Mouse (Mus musculus) c-Kit-positive CD71-positive TER-119-negative erythroid progenitor cells, embryonic 14.5 days (primary cell): ENCODE results near the gene Mef2a.

Experiments
- DNase-seq: peaks from one replicate; pipeline ENCODE4 v3.0.0-alpha.2; 2013; ENCODE audit warnings: low read depth

Gene Mef2a

DNA sequence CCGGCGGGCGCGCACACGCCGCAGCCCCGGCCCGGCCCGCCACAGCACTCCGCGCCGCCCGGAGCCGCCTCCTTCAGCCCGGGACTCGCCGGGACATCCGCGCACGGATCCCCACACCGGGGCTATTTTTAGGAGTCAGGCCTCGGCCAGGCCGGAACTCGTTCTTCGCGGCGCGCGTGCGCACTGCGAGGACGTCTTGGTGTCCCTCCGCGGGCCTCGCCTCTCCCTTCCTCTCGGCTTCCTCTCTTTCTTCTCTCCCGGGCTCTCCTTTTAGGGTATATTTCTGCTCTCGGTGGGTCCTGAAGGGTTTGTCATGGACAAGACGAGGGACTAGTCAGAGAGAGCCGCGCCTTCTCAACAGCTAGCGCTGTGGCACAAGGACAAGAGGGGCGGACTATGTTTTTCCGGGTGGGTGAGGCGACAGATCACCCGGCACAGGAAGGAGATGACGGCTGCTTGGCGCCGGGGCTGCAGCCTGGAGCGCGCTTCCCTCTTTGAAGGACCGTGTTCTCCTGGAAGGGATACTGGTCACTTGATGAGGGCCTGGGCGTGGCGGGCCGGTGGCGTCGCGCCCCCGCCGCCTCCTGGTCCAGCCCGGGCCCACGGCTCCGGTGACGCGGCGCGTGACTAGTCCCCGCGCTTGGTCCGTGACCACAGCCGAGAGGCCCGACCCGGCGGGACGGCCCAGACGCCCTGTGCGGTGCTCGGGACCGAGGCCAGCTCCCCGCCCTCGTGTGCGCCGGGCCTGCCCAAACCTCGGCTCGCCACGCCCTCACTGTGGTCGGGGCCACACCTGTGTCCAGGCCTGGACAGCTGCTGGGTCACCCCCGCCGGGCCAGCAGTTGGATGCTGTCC, at the start of gene Mef2a:
Gene Mef2a, minus strand, starts transcription at position 130 of the 855 bp plus-strand sequence.
- DNase-seq, result peak; percentile 80

DNA sequence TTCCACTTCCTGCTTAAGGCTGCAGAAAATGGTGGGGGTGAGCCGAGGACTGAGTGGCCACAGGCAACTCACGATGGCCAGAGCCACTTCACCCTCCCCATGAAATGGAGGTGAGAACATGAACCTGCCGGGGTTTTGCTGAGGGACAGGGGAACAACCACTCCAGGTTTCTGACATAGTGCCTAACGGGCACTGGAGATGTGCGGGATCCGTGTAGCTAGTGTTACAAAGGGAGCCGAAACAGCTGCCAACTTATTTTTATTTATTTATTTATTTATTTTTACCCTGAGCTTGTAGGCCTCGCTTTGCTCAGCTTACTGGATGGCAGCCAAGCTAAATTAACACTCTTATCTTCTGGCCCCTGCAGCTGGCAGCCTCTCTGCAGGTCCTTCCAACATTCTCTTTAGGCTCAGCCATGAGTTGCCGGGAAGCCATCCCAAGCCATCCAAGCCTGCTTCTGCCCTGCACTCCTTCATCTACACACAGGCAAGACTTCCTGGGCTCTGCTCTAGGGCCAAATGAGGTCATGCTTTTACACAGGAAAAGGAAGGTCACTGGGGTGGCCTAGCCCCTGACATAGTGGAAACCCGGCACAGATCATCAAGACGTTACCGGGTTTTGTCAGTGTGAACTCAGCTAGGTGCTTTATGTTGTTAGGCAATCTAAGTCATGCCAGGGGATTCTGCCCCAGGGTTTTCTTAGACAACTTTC, 49.0 kb upstream of the Mef2a start:
- no peak for DNase-seq

DNA sequence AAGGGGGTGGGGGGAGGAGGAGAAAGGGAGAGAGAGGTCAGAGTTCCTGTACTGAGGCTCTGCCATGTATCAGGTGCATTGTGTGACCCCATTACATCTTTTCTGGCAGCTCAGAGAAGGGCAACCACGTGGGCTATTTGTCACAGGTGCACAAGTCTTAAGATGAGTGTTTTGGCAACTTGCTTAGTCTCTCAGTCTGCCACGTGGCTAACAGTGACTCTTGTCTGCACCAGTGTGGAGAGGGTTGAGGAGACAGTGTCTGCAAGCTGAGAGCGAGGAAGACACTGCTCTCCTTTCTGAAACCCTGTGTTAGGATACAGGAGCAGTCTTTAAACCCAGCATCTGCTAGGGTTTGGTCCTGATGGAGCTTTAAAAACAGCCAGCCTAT, 48.4 kb upstream of the Mef2a start:
- DNase-seq, result no peak

DNA sequence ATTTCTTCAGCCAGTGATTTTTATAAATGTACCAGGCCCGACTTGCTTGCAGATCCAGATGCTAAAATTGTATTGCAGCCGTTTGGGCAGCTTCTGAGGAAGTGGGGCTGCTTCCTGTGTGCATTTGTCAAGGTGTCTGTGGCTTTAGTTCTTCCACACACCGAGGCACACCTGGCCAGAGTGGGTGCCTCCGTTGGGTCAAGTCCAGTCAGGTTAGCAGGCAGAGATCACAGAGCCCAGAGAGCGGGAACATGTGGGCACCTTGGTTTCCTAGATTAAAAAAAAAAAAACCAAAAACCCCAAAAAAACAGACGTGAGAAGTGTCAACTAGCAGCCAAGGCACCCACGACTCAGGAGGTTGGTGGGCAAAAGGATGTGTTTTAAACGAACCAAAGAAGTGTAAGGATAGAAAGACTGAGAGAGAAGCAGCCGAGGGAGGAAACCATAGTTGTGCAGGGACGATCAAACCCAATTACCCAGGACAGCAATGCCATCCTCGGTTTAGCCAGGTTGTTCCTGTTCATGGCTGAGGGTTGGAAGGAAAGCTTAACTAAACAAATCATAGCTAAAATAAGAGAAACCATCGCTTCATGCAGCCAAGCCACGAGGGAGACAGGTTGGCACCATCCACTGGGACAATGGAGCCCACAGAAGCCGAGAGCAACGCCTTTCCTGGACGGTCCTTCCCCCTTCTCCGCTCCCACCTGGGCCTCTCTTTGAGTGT, 47.1 kb upstream of the Mef2a start:
- no peak for DNase-seq

DNA sequence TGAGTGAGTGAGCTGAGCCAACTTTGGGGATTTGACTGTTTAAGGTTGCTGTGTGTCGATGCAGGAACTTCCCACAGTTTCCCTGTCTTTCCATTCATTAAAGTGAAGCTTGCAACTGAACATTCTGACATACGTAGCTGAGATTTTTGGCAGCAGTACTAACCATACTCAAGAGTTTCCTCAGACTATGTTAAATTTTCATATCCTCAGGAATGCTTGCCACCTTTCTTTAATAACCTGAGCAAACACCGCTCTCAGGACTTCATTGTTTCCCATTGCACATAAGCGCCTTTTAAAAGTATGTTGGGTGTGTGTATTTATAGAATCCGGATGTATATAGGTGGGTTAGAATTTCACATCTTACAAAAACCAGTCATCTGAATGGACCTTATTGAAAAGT, 45.5 kb upstream of the Mef2a start:
- DNase-seq, result no peak

DNA sequence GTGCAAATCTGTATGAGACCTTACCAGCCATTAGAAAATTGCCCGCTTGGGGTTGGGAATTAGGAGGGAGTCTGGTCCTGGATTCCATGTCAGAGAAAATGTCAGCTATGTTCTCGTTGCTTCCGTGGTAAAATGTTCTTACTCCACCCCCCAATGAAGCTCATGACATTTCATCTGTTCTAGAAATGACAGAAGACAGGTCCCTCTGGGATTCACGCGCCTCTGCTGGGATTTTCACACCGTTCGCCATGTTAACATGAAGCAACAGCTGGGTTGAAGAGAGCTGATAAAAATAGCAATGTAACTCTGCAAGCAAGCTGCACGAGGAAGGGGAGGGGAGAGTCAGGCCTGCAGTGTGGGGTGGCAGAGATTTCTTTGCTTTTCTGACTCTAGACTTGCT, 42.1 kb upstream of the Mef2a start:
- DNase-seq, result no peak

DNA sequence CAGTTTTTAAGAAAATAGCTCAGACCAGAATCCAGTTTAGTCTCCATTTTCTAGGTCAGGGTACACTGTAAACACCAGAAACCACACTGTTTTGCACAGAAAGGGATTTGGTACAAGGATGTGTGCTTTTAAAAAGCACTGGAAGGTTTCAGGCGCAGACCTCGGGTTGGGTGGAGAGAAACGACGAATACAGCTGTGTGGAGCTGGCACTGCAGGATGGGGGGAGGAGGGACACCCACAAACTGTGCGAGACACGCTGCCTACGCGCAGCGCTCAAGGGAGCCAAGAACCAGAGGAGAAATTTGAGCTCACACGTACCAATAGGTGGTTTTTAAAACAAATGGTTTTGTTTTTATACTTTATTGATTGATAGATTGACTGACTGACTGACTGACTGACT, 40.0 kb upstream of the Mef2a start:
- no peak for DNase-seq

DNA sequence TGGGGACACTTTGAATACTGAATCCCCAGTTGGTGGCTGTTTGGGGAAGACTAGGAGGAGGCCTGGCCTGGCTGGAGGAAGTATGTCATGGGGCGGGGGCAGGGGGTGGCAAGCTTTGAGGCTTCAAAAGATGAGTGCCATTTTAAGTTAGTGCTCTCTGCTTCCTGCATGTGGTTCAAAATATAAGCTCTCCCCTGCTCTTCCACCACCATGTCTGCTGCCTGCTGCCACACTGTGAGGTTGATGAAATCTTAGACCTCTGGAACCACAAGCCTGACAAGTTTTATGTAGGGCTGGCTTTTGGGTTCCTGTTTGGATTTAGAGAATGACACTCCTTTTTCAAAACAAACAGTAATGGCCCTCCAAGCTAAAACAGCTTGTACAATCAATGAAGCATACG, 34.4 kb upstream of the Mef2a start:
- DNase-seq, result no peak

DNA sequence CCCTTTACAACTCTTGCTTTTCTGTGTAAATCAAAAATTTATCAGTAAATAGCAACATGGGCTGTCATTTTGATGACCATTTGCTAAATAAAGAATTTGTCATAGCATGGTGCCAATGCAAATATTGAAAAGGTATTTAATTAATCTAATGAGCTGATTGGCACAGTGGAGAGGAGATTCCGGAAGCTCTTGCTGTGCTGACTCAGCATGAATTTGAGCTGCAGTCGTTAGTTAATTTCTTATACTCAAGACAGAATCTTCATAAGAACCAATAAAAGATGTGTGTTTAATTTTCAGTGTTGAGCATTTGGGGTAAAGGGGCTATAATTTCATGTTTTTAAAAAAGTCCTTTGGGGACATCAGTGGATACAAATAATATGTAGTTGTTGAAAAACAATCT, 31.5 kb upstream of the Mef2a start:
- DNase-seq, result no peak

DNA sequence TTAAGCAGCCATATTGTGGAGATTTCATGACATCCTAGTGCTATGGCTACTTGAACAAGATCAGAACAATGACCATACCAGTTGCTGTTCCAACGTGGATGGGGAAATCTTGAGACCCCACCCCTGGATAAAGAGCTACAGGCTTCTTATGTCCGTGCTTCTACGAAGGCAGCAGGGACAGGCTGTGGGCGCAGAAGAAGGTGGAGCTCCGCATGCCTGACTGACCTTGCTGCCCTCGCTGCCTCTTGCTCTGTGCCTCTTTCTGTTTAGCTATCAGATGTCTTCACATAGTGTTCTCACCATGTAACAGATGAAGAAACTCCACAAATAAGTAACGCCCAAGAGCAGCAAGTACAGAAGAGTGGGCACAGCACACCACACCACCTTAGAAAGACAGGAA, 29.7 kb upstream of the Mef2a start:
- DNase-seq, result no peak

DNA sequence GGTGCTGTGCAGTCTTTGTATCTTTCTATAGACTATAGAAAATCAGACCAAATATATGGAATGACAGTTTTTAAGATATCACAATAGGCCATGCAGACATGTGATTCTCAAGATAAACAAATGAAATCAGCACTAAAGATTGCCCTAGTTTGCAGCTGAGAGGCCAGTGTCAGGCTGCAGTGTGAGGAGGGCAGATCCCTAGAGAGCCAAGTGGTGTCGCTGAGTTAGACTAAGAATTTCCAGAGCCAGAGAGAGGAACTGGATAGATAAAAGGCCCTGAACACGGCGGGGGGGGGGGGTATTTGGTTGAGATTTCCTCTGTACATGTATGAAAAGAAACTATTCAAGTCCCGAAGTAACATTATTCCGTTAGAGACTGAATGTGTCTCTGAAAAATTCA, 28.7 kb upstream of the Mef2a start:
- no peak for DNase-seq

DNA sequence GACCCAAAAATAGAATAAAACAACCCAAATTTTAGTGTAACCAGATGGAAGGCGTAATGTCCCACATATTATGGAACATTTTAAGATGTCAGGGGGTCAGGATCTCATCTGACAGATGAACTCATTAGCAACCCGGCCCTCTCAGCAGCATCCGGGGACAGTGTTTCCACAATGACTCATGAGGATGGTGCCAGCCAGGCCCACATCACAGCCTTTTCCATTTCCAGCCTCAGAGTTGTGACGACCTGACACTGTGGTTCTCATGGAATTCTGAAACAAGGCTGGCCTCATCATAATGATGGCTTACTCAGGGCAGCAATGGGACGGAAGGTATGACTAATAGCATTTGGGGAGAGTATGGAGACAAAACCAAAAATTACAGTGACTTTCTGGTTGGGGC, 18.1 kb upstream of the Mef2a start:
- no peak for DNase-seq

DNA sequence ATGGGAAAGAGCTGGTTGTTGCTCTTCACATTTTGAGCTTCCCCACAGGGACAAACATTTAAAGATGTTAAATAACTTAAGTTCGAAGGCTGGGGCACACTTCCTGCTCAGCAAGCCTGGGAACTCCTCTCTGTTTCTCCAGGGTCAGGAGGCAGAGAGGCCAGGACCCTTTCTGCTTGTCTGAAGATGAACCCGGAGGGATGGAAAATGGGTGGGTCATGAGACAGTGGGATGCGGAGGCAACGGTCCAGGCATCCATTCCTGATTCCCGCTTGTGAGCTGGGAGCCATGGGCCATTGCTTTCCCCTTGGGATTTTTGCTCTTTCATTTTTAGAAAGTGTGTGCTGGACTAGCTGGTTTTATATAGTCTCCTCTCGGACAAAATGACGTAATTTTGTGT, 17.4 kb upstream of the Mef2a start:
- no peak for DNase-seq

DNA sequence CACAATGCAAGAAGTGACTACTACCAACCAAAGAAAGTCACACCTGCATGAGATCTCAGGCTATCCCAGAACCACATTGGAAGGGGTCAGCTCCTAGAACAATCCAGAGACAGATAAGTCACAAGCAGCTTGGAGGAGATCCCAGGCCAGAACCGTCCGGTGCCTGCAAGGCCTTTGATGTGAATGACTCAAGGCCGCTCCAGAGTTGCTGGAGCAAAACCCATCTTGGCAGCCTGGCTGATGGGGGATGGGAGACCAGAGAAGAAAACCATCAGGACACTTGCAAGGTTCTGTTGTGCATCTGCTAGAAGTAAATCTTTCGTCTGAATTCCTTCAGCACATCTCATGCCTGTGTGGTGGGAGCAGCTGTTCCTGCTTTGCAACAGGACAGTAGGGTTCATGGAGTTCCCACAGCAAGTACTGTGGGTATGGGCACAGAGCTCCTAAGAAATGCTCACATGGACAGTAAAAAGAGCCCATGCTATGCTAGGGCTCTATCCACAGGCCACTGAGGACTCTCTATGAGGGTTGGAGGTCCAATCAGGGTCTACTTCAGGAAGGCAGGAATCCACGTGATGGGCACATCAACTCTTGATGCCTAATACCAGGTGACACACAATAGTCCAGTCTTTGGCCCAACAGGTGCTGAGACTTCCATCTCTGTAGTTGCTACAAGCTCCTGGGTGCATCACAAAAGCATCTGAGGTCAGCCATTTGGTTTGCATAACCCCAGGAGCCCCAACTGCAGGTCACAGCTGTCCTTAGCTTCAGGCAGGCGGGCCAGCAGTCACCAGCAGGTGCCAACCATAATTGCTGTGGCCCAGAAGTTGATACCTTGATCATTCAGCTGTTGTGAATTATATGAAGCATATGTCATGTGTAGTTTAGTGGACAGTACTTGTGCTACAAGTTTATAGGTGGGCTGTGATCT, 12.5 kb upstream of the Mef2a start:
- no peak for DNase-seq

DNA sequence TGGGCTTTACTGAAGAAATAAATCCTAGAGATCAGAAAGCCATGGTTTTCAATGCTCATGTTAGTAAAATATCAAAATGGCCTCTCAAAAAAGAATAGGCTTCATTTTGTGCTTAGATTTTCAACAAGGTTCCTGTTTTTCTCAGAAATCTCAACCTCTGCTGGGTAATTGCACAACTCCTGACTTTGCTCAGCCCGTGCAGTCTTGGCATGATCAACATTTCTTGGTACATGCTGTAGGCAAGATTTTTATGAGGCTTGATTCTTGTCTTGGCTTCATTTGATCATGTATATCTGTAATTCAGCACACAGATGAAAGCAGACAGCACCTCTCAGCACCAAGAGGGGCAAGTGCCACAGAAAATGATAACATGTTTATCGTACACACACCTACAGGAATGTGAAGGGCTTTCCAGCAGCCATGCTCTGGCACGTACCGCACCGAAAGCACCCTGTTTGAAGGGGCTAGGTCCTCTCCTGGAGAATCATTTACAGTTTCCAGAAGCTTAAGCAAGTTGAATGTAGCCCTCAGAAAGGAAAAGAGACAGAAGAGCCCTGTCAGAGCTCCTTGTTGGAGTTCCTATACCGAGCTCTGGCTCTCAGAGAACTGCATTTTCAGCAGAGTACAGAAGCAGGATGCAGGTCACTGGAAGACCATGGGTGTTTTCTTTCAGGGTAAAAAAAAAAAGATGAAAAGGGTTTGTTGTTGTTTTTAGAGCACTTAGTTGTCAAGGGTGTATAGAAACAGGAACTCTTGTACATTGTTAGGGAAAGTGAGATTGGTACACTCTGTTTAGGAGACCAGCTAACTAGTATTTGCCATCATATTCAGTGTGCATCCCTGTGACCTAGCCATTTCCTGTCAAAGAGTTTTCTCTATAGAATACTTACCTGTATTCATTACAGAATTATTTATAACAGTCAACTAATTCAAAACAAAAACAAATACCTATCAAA, 7.8 kb upstream of the Mef2a start:
- DNase-seq, result no peak

DNA sequence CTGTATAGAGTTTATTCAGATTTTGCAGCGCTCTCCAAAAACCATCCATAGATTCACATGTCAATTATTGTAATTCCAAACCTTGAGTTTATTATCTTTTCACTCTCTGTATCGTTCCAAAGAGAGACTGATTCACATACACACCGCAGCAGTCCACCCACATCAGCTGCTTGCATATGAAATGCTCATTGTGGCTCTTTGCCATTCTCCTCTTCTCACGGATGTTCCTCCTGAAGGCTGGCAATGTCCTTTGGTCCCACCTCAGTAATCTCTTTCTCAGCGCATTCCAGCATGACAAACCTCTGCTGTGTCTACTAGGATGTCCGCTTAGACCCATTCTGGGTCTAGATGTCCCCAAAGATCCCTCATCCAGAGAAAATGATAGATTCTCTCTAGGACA, 4.1 kb upstream of the Mef2a start:
- DNase-seq, result no peak

DNA sequence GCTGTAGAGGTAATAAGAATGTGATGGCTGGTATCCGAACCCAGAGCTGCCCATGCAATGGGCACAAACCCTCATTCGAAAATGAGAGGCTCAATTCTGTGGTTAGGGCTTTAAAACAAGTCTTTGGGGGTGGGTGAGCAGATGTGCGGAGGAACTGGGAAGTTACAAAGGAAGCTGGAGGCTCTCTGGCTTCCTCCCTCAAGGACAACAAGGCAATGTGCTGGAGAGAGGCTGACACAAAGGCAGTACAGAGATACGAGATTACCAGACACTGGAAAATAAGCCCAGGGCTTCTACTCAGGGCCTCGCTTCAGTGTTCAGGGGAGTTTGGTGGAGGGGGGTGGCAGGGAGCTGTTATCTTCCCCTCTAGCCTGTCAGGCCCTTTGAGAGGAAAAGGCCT, 1.3 kb upstream of the Mef2a start:
- peak; percentile 35 for DNase-seq

DNA sequence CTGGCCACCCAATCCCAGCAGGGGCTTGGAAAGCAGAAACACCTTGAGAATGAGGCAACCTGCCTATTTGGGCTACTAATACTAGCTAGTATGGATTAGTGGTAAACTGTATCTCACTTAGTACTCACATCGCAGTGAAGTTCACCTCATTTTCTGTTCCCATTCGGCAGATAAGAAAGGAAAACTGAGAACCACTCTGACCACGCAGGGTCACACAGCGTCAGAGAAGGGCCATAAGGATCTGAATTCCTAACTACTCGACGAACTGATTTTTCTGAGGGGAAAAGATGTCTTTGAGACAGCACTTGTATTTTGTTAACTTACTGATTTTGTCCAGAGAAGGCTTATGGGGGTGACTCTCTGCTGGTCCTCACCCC, 914 bp upstream of the Mef2a start:
- DNase-seq, result no peak

DNA sequence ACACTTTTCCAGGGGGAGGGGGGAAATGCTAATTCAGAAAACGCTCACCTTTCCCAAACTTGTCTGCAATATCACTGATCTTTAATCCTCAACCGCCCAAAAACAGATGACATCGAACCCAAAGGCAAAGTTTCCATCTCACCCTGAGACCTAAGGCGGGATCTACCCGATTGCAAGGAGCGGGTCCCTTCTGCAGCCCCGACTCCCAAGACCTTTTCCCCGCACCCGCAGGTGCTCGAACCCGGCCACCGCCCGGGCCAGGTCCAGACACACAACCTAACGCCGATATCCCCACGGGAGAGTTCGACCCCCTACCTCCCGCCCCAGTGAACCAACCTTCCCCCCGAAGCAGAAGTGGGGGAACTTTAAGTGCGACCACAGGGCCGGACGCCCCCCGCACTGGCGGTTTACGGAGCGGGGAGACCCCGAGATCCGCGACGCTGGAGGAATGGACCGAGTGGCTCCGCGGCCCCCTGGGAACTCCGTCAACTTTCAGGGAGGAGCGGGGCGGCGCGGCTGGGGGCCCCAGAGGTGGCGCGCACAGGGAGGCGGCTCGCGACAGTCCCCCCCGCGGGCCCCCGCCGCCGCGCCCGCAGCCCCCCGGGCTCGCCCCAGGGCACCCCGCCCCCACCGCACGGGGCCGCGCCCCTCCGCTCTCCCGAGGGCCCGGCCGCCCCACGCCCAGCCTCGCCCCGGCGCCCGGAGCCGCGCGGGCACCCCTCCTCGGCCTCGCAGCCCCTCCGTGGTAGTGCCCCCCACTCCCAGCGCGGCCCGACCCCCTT, 576 bp downstream of the Mef2a start:
- no peak for DNase-seq

DNA sequence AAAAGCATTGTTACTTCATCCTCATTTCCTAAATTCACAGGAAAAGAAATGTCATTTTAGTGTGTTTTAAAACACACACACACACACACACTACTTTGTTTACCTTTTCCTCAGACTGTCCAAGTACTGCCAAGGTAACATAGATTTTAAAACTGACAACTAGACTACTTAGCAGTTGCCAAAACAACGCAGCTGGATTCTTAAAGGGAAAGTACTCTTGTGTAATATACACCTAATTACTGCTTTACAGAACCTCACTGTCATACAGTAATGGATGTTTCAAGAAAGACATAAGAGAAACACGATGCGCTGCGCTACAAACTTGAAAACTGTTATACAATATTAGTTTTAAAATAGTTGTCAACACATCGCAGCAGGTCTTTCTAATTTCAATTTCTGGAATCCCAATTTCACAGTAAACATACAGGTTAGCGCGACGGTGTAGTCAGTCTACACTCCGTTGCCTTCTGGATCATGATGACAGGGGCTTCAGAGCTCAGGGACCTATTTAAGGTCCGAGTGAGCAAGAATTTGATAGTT, 1.2 kb downstream of the Mef2a start:
- DNase-seq, result peak; percentile 25
